19 mouse cellular contexts compared by ENCODE assay signal in genomic region chr2:18671041-18671440, GRCm38 (mm10). TPM values are rescaled to one million over a fixed set of nuclear protein-coding genes. Genes with fewer than 3 reads are reported as not detected.
DNase-seq lines count a peak whose midpoint lies in the region; ATAC-seq and TF ChIP-seq lines count a peak whose summit lies in the region.
"Had no signal": no experiment of that assay in that cellular context is flagged by ENCODE, and none has a peak within 500 bp of the region (broad histone marks: within the 10 kb centered on the region; RNA-seq: fewer than 3 reads in every experiment).

No protein-coding gene starts in this region.

- WGBS in forebrain, embryonic 10.5 days = 1% methylated on average over 6 of the region's 6 CpGs
- 3% methylated on average over 6 of the region's 6 CpGs for WGBS in forebrain, embryonic 12.5 days
- 10% methylated on average over 6 of the region's 6 CpGs for WGBS in hindbrain, embryonic 14.5 days
- 21% methylated on average over 6 of the region's 6 CpGs for WGBS in hindbrain, postnatal 0 days
- WGBS in thymus, adult 2 months = 96% methylated on average over 6 of the region's 6 CpGs

- peak; percentile 37 for DNase-seq in forebrain, embryonic 10.5 days (ENCODE audit: extremely low spot score, low spot score)
- no peak for DNase-seq in hindbrain, embryonic 14.5 days (ENCODE audit: low spot score)
- no peak for DNase-seq in hindbrain, postnatal 0 days (ENCODE audit: low spot score)
- DNase-seq in MEL (ENCODE audit: low read depth, low spot score) = no peak
- DNase-seq in embryo, embryonic 9.5 days (ENCODE audit: extremely low spot score) = peak; percentile 40
- no peak for DNase-seq in thymus, adult 2 months
- DNase-seq: adrenal gland, adult 8-10 months; cerebellum, adult 18-20 months; gastrocnemius, postnatal 25 days; liver; liver, postnatal 0 days; lung, postnatal 36 days; right cerebral cortex, postnatal 14 days; thymus, postnatal 25 days had no signal

- ATAC-seq in forebrain, embryonic 12.5 days (ENCODE audit: low FRiP score) = no peak
- ATAC-seq in hindbrain, embryonic 14.5 days (ENCODE audit: low FRiP score) = no peak
- no peak for ATAC-seq in hindbrain, postnatal 0 days

- no peak overlapping the region for H3K9ac ChIP-seq in forebrain, embryonic 12.5 days
- no peak overlapping the region for H3K9ac ChIP-seq in hindbrain, embryonic 14.5 days
- H3K9ac ChIP-seq in hindbrain, postnatal 0 days (replicated peaks; ENCODE audit: low read length) = no peak overlapping the region
- H3K9ac ChIP-seq in MEL (ENCODE audit: control insufficient read depth, low read depth, low read length, poor library complexity, severe bottlenecking) = no peak overlapping the region

- TF ChIP-seq CTCF in hindbrain, postnatal 0 days (IDR thresholded peaks at IDR 0.05; ENCODE audit: low read depth) = no peak
- no peak for TF ChIP-seq CTCF in MEL (IDR thresholded peaks at IDR 0.05 in 2 of 3, conservative IDR thresholded peaks at IDR 0.05 in 1 of 3; ENCODE audit: control insufficient read depth in 1 of 3, insufficient read depth in 1 of 3, low read depth in 2 of 3, low read length in 3 of 3, poor library complexity in 1 of 3, severe bottlenecking in 1 of 3)
- TF ChIP-seq CTCF in thymus, adult 2 months (IDR thresholded peaks at IDR 0.05; ENCODE audit: borderline replicate concordance, control insufficient read depth, extremely low read depth, insufficient read depth, low read length, poor library complexity) = no peak

- no peaks in the 10 kb centered on the region for H3K36me3 ChIP-seq in forebrain, embryonic 10.5 days (replicated peaks)
- H3K36me3 ChIP-seq in forebrain, embryonic 12.5 days (replicated peaks) = no peaks in the 10 kb centered on the region
- H3K36me3 ChIP-seq in hindbrain, embryonic 14.5 days (replicated peaks; ENCODE audit: control insufficient read depth, insufficient read depth) = no peaks in the 10 kb centered on the region
- H3K36me3 ChIP-seq in hindbrain, postnatal 0 days (ENCODE audit: insufficient read depth, low read length) = no peaks in the 10 kb centered on the region
- peaks cover 0 to 17% of the 10 kb centered on the region in 2 experiments; a peak in 2 of 4 replicates for H3K36me3 ChIP-seq in MEL (ENCODE audit: control insufficient read depth in 1 of 2, insufficient read depth in 2 of 2, low read length in 2 of 2)
- no peaks in the 10 kb centered on the region for H3K36me3 ChIP-seq in thymus, adult 2 months (ENCODE audit: control insufficient read depth, insufficient read depth, low read length)
- H3K36me3 ChIP-seq: heart, embryonic 10.5 days; intestine, embryonic 15.5 days had no signal

- no peak for TF ChIP-seq RAD21 in MEL (IDR thresholded peaks at IDR 0.05; ENCODE audit: low read depth, low read length)

- peaks cover 4% of the 10 kb centered on the region for H3K79me2 ChIP-seq in MEL (ENCODE audit: control insufficient read depth, insufficient read depth, low read length, poor library complexity)

- peaks cover 38% of the 10 kb centered on the region for H3K4me1 ChIP-seq in forebrain, embryonic 10.5 days
- H3K4me1 ChIP-seq in forebrain, embryonic 12.5 days = peaks cover 20% of the 10 kb centered on the region
- peaks cover 13% of the 10 kb centered on the region for H3K4me1 ChIP-seq in hindbrain, embryonic 14.5 days (replicated peaks; ENCODE audit: control insufficient read depth, insufficient read depth, low read length)
- H3K4me1 ChIP-seq in hindbrain, postnatal 0 days (ENCODE audit: insufficient read depth, low read length) = no peaks in the 10 kb centered on the region
- peaks cover 13% of the 10 kb centered on the region in 2 experiments for H3K4me1 ChIP-seq in MEL (ENCODE audit: control insufficient read depth in 1 of 2, insufficient read depth in 2 of 2, low read length in 2 of 2)
- H3K4me1 ChIP-seq in thymus, adult 2 months (replicated peaks; ENCODE audit: control insufficient read depth, insufficient read depth, low read length) = peaks cover 5% of the 10 kb centered on the region
- H3K4me1 ChIP-seq: intestine, embryonic 15.5 days had no signal

- no peak overlapping the region for H3K4me2 ChIP-seq in forebrain, embryonic 12.5 days
- H3K4me2 ChIP-seq in hindbrain, embryonic 14.5 days (replicated peaks) = peak overlapping the region; percentile 9; the same call in 1 of the 2 replicates
- H3K4me2 ChIP-seq in hindbrain, postnatal 0 days (ENCODE audit: low read depth, low read length) = no peak overlapping the region

- no peak for TF ChIP-seq EP300 in MEL (IDR thresholded peaks at IDR 0.05; ENCODE audit: low read depth in 1 of 2, low read length in 2 of 2)

- no peaks in the 10 kb centered on the region for H3K9me3 ChIP-seq in forebrain, embryonic 10.5 days
- no peaks in the 10 kb centered on the region for H3K9me3 ChIP-seq in forebrain, embryonic 12.5 days
- no peaks in the 10 kb centered on the region for H3K9me3 ChIP-seq in hindbrain, embryonic 14.5 days (ENCODE audit: control insufficient read depth, low read length)
- no peaks in the 10 kb centered on the region for H3K9me3 ChIP-seq in hindbrain, postnatal 0 days (ENCODE audit: low read length)
- no peaks in the 10 kb centered on the region for H3K9me3 ChIP-seq in MEL (replicated peaks; ENCODE audit: insufficient read depth, low read length)
- H3K9me3 ChIP-seq: heart, embryonic 10.5 days; intestine, embryonic 15.5 days had no signal

- TF ChIP-seq POLR2A in MEL (IDR thresholded peaks at IDR 0.05; ENCODE audit: control insufficient read depth in 1 of 2, insufficient read depth in 1 of 2, low read depth in 1 of 2, low read length in 2 of 2, poor library complexity in 1 of 2) = no peak
- TF ChIP-seq POLR2A in thymus, adult 2 months (IDR thresholded peaks at IDR 0.05; ENCODE audit: control insufficient read depth, extremely low read depth, insufficient read depth, low read length, poor library complexity) = no peak

- no peak overlapping the region for H3K27ac ChIP-seq in forebrain, embryonic 10.5 days
- H3K27ac ChIP-seq in forebrain, embryonic 12.5 days = no peak overlapping the region
- no peak overlapping the region for H3K27ac ChIP-seq in hindbrain, embryonic 14.5 days
- no peak overlapping the region for H3K27ac ChIP-seq in hindbrain, postnatal 0 days
- H3K27ac ChIP-seq in MEL (ENCODE audit: control insufficient read depth, low read depth, low read length) = no peak overlapping the region
- no peak overlapping the region for H3K27ac ChIP-seq in thymus, adult 2 months (ENCODE audit: control insufficient read depth, insufficient read depth, low read length)

- H3K4me3 ChIP-seq in forebrain, embryonic 10.5 days = no peak overlapping the region; the same call in 1 of the 2 replicates
- no peak overlapping the region for H3K4me3 ChIP-seq in forebrain, embryonic 12.5 days (replicated peaks)
- H3K4me3 ChIP-seq in hindbrain, embryonic 14.5 days (replicated peaks; ENCODE audit: low read length) = no peak overlapping the region
- no peak overlapping the region for H3K4me3 ChIP-seq in hindbrain, postnatal 0 days (ENCODE audit: low read length)
- H3K4me3 ChIP-seq in MEL (ENCODE audit: control insufficient read depth in 1 of 2, insufficient read depth in 1 of 2, low read depth in 2 of 2, low read length in 2 of 2) = no peak overlapping the region
- no peak overlapping the region for H3K4me3 ChIP-seq in thymus, adult 2 months (ENCODE audit: control insufficient read depth, insufficient read depth, low read length)

- peaks cover 60% of the 10 kb centered on the region for H3K27me3 ChIP-seq in forebrain, embryonic 10.5 days (ENCODE audit: poor library complexity, severe bottlenecking)
- peaks cover 10% of the 10 kb centered on the region for H3K27me3 ChIP-seq in forebrain, embryonic 12.5 days
- H3K27me3 ChIP-seq in hindbrain, embryonic 14.5 days (ENCODE audit: control insufficient read depth, insufficient read depth, low read length) = peaks cover 18% of the 10 kb centered on the region
- no peaks in the 10 kb centered on the region for H3K27me3 ChIP-seq in hindbrain, postnatal 0 days (ENCODE audit: insufficient read depth, low read length)
- peaks cover 15 to 42% of the 10 kb centered on the region in 2 experiments for H3K27me3 ChIP-seq in MEL (ENCODE audit: control insufficient read depth in 1 of 2, insufficient read depth in 2 of 2, low read length in 2 of 2)
- no peaks in the 10 kb centered on the region for H3K27me3 ChIP-seq in thymus, adult 2 months (ENCODE audit: control insufficient read depth, insufficient read depth, low read length)
- H3K27me3 ChIP-seq: intestine, embryonic 15.5 days had no signal

RNA-seq across cellular contexts. Expression of gene Commd3, which starts 1.1 kb away (rescaled TPM):
- 87.4 and 90.9 TPM in 2 replicates for polyA plus RNA-seq in forebrain, embryonic 10.5 days (2016; fragmentation: Nextera tagmentation; extraction: Ambion mirVana)
- 156 and 162 TPM in 2 replicates for polyA plus RNA-seq in forebrain, embryonic 12.5 days (2016; fragmentation: Nextera tagmentation; extraction: Ambion mirVana)
- 187 and 198 TPM in 2 replicates for polyA plus RNA-seq in hindbrain, embryonic 14.5 days (2014; fragmentation: Nextera tagmentation; extraction: Ambion mirVana)
- 137 and 185 TPM in 2 replicates for total RNA-seq in hindbrain, postnatal 0 days (2014; rRNA removed)
- 187 and 191 TPM in 2 replicates for polyA plus RNA-seq in hindbrain, postnatal 0 days (2015; fragmentation: Nextera tagmentation; extraction: Ambion mirVana)
- total RNA-seq in MEL (2012; rRNA removed) = 42.9 and 47.0 TPM in 2 replicates
- polyA plus RNA-seq in MEL (2012; ENCODE audit: insufficient read depth in 1 of 2, insufficient read length in 2 of 2, low read depth in 1 of 2, low replicate concordance in 2 of 2, missing spikeins in 1 of 2) = 10 to 100 TPM in 1 of 2 experiments, not detected in 1; 70.7 TPM
- 55.8 and 57.8 TPM in 2 replicates for polyA plus RNA-seq in thymus, adult 2 months (2012; rRNA removed)

RNA-seq across cellular contexts. Expression of gene Bmi1, which starts 5.8 kb away (rescaled TPM):
- polyA plus RNA-seq in forebrain, embryonic 10.5 days (2016; fragmentation: Nextera tagmentation; extraction: Ambion mirVana) = 25.9 and 28.3 TPM in 2 replicates
- 42.0 and 43.9 TPM in 2 replicates for polyA plus RNA-seq in forebrain, embryonic 12.5 days (2016; fragmentation: Nextera tagmentation; extraction: Ambion mirVana)
- polyA plus RNA-seq in hindbrain, embryonic 14.5 days (2014; fragmentation: Nextera tagmentation; extraction: Ambion mirVana) = 31.3 and 34.3 TPM in 2 replicates
- 37.2 and 61.9 TPM in 2 replicates for total RNA-seq in hindbrain, postnatal 0 days (2014; rRNA removed)
- 11.8 and 14.0 TPM in 2 replicates for polyA plus RNA-seq in hindbrain, postnatal 0 days (2015; fragmentation: Nextera tagmentation; extraction: Ambion mirVana)
- 65.8 and 66.5 TPM in 2 replicates for total RNA-seq in MEL (2012; rRNA removed)
- 10 to 100 TPM in 1 of 2 experiments, not detected in 1; 68.1 TPM for polyA plus RNA-seq in MEL (2012; ENCODE audit: insufficient read depth in 1 of 2, insufficient read length in 2 of 2, low read depth in 1 of 2, low replicate concordance in 2 of 2, missing spikeins in 1 of 2)
- 13.7 and 14.3 TPM in 2 replicates for polyA plus RNA-seq in thymus, adult 2 months (2012; rRNA removed)

RNA-seq across cellular contexts. Expression of gene Spag6, which starts 22.8 kb away (rescaled TPM):
- not detected in 2 replicates for polyA plus RNA-seq in forebrain, embryonic 10.5 days (2016; fragmentation: Nextera tagmentation; extraction: Ambion mirVana)
- 0.18 and 0.50 TPM in 2 replicates for polyA plus RNA-seq in forebrain, embryonic 12.5 days (2016; fragmentation: Nextera tagmentation; extraction: Ambion mirVana)
- 0.11 TPM in 1 of 2 replicates, not detected in the other for polyA plus RNA-seq in hindbrain, embryonic 14.5 days (2014; fragmentation: Nextera tagmentation; extraction: Ambion mirVana)
- total RNA-seq in hindbrain, postnatal 0 days (2014; rRNA removed) = not detected in 2 replicates
- 0.09 and 0.20 TPM in 2 replicates for polyA plus RNA-seq in hindbrain, postnatal 0 days (2015; fragmentation: Nextera tagmentation; extraction: Ambion mirVana)
- total RNA-seq in MEL (2012; rRNA removed) = 0.26 TPM in 1 of 2 replicates, not detected in the other
- under 1 TPM in 1 of 2 experiments, not detected in 1; 0.10 TPM for polyA plus RNA-seq in MEL (2012; ENCODE audit: insufficient read depth in 1 of 2, insufficient read length in 2 of 2, low read depth in 1 of 2, low replicate concordance in 2 of 2, missing spikeins in 1 of 2)
- 0.26 TPM in 1 of 2 replicates, not detected in the other for polyA plus RNA-seq in thymus, adult 2 months (2012; rRNA removed)
- total RNA-seq: common myeloid progenitor, adult 5-6 weeks had no signal
- polyA plus RNA-seq: heart, embryonic 10.5 days; kidney, embryonic 16.5 days; liver, postnatal 0 days had no signal

Comparison
In these comparisons a context has a peak if more than half of its experiments do, and no peak if none do; other contexts are left out.
1. DNase-seq: peak in forebrain, embryonic 10.5 days (single experiment) and embryo, embryonic 9.5 days (single experiment); none in hindbrain, embryonic 14.5 days (single experiment), hindbrain, postnatal 0 days (single experiment), MEL (single experiment) and thymus, adult 2 months (single experiment).